In genomic region chr12:86181879-86182278, GRCm38 (mm10) we compare ENCODE assay signal across 14 mouse cellular contexts. TPM values are rescaled to one million over a fixed set of nuclear protein-coding genes. Genes with fewer than 3 reads are reported as not detected.
A peak's percentile ranks its signal among the peaks of the same experiment; 100 is the strongest.
DNase-seq lines count a peak whose midpoint lies in the region; ATAC-seq and TF ChIP-seq lines count a peak whose summit lies in the region.
"Had no signal": no experiment of that assay in that cellular context is flagged by ENCODE, and none has a peak within 500 bp of the region (broad histone marks: within the 10 kb centered on the region; RNA-seq: fewer than 3 reads in every experiment).

No protein-coding gene starts in this region.

- peak; percentile 23 for TF ChIP-seq CTCF in midbrain, postnatal 0 days (IDR thresholded peaks at IDR 0.05)

- no peaks in the 10 kb centered on the region for H3K36me3 ChIP-seq in embryonic facial prominence, embryonic 12.5 days
- H3K36me3 ChIP-seq in hindbrain, embryonic 13.5 days, result no peaks in the 10 kb centered on the region
- H3K36me3 ChIP-seq in midbrain, postnatal 0 days (ENCODE audit: insufficient read depth, low read length), result no peaks in the 10 kb centered on the region
- H3K36me3 ChIP-seq: limb, embryonic 13.5 days had no signal

- peak; percentile 72 for DNase-seq in ES-CJ7 (ENCODE audit: low read depth, low spot score)
- DNase-seq in midbrain, postnatal 0 days (ENCODE audit: low spot score), result no peak
- DNase-seq in cerebellum, postnatal 4 days (ENCODE audit: low spot score in 2 of 2), result no peak
- no peak for DNase-seq in frontal cortex, postnatal 14 days (ENCODE audit: low spot score in 2 of 2)
- no peak for DNase-seq in embryo, embryonic 10 days (ENCODE audit: low spot score)
- no peak for DNase-seq in heart, adult 8-10 months (ENCODE audit: low spot score)
- DNase-seq: cerebellum, adult 9-11 months; gastrocnemius, postnatal 36 days; kidney, postnatal 25 days; lung, postnatal 36 days had no signal

- WGBS in embryonic facial prominence, embryonic 12.5 days, result 30% methylated on average over 2 of the region's 2 CpGs
- 53% methylated on average over 2 of the region's 2 CpGs for WGBS in hindbrain, embryonic 13.5 days
- 50% methylated on average over 2 of the region's 2 CpGs for WGBS in midbrain, postnatal 0 days

- H3K4me3 ChIP-seq in embryonic facial prominence, embryonic 12.5 days, result no peak overlapping the region
- no peak overlapping the region for H3K4me3 ChIP-seq in hindbrain, embryonic 13.5 days
- H3K4me3 ChIP-seq in midbrain, postnatal 0 days (ENCODE audit: low read depth, low read length), result no peak overlapping the region
- H3K4me3 ChIP-seq: limb, embryonic 13.5 days had no signal

- peak overlapping the region; percentile 12; the same call in 1 of the 2 replicates for H3K27ac ChIP-seq in embryonic facial prominence, embryonic 12.5 days
- peak overlapping the region; percentile 37; the same call in 1 of the 2 replicates for H3K27ac ChIP-seq in hindbrain, embryonic 13.5 days
- no peak overlapping the region for H3K27ac ChIP-seq in midbrain, postnatal 0 days (ENCODE audit: low read depth, low read length)
- H3K27ac ChIP-seq: limb, embryonic 13.5 days had no signal

- H3K4me1 ChIP-seq in embryonic facial prominence, embryonic 12.5 days, result peaks cover 13% of the 10 kb centered on the region
- peaks cover 36% of the 10 kb centered on the region for H3K4me1 ChIP-seq in hindbrain, embryonic 13.5 days (replicated peaks)
- peaks cover 10% of the 10 kb centered on the region; the same call in 1 of the 2 replicates for H3K4me1 ChIP-seq in midbrain, postnatal 0 days (ENCODE audit: insufficient read depth, low read length)

- H3K9me3 ChIP-seq in embryonic facial prominence, embryonic 12.5 days, result no peaks in the 10 kb centered on the region
- no peaks in the 10 kb centered on the region for H3K9me3 ChIP-seq in hindbrain, embryonic 13.5 days
- no peaks in the 10 kb centered on the region for H3K9me3 ChIP-seq in midbrain, postnatal 0 days (ENCODE audit: low read length)
- H3K9me3 ChIP-seq: limb, embryonic 13.5 days had no signal

- H3K27me3 ChIP-seq in embryonic facial prominence, embryonic 12.5 days, result no peaks in the 10 kb centered on the region; the same call in 1 of the 2 replicates
- H3K27me3 ChIP-seq in hindbrain, embryonic 13.5 days, result 0 out of 2 replicates have a peak, but pooled peaks cover 14% of the 10 kb centered on the region
- H3K27me3 ChIP-seq in midbrain, postnatal 0 days (ENCODE audit: insufficient read depth, low read length), result no peaks in the 10 kb centered on the region

- no peak overlapping the region for H3K4me2 ChIP-seq in embryonic facial prominence, embryonic 12.5 days (replicated peaks)
- H3K4me2 ChIP-seq in hindbrain, embryonic 13.5 days, result no peak overlapping the region
- H3K4me2 ChIP-seq in midbrain, postnatal 0 days (ENCODE audit: low read depth, low read length, poor library complexity, severe bottlenecking), result no peak overlapping the region
- H3K4me2 ChIP-seq: limb, embryonic 13.5 days had no signal

- no peak for ATAC-seq in embryonic facial prominence, embryonic 12.5 days (ENCODE audit: insufficient number of reproducible peaks, insufficient read depth, low FRiP score, low TSS enrichment)
- ATAC-seq in hindbrain, embryonic 13.5 days (ENCODE audit: low FRiP score), result 0 out of 2 replicates have a peak, but pooled peaks have one; percentile 6
- peak; percentile 59 for ATAC-seq in midbrain, postnatal 0 days (ENCODE audit: low FRiP score)
- ATAC-seq: Patski had no signal

- no peak overlapping the region for H3K9ac ChIP-seq in embryonic facial prominence, embryonic 12.5 days
- H3K9ac ChIP-seq in hindbrain, embryonic 13.5 days, result no peak overlapping the region
- H3K9ac ChIP-seq in midbrain, postnatal 0 days (replicated peaks; ENCODE audit: low read length, poor library complexity, severe bottlenecking), result no peak overlapping the region
- H3K9ac ChIP-seq: limb, embryonic 13.5 days had no signal

RNA-seq across cellular contexts. Expression of gene Gpatch2l, which starts 59.8 kb away (rescaled TPM):
- 21.7 and 22.0 TPM in 2 replicates for polyA plus RNA-seq in embryonic facial prominence, embryonic 12.5 days (2016; fragmentation: Nextera tagmentation; extraction: Ambion mirVana)
- polyA plus RNA-seq in hindbrain, embryonic 13.5 days (2015; fragmentation: Nextera tagmentation; extraction: Ambion mirVana), result 26.2 and 27.6 TPM in 2 replicates
- total RNA-seq in midbrain, postnatal 0 days (2014; rRNA removed), result 29.3 and 36.1 TPM in 2 replicates
- polyA plus RNA-seq in midbrain, postnatal 0 days (2015; fragmentation: Nextera tagmentation; extraction: Ambion mirVana), result 21.0 and 23.7 TPM in 2 replicates
- total RNA-seq in heart, adult 8-10 months (2022), result 10 to 100 TPM; 11.7 to 13.0 (median 12.3) TPM
